Mouse (Mus musculus) cerebellum, postnatal 10 days (tissue): ENCODE results near the gene Psmc3ip.
A peak's percentile ranks its signal among the peaks of the same experiment; 100 is the strongest.

Experiments used
- DNase-seq, 2 experiments: peaks; one replicate each; pipeline ENCODE4 v3.0.0; 2021; ENCODE audit warnings: mixed read lengths in 2 of 2

The Psmc3ip gene

GRCm38 (mm10) chr11:101119131-101119760 is 24.0 kb upstream of the Psmc3ip start:
- DNase-seq: no peak

GRCm38 (mm10) chr11:101118105-101118504 is 22.9 kb upstream of the Psmc3ip start:
- no peak for DNase-seq

GRCm38 (mm10) chr11:101115564-101115963 is 20.3 kb upstream of the Psmc3ip start:
- DNase-seq: no peak

GRCm38 (mm10) chr11:101112186-101112585 is 16.9 kb upstream of the Psmc3ip start:
- no peak for DNase-seq

GRCm38 (mm10) chr11:101111178-101111577 is 15.9 kb upstream of the Psmc3ip start:
- DNase-seq: no peak

- no peak for DNase-seq
These were observed 15.5 kb upstream of the Psmc3ip start for GRCm38 (mm10) chr11:101110708-101111107.

GRCm38 (mm10) chr11:101109351-101109750 is 14.1 kb upstream of the Psmc3ip start:
- no peak for DNase-seq

GRCm38 (mm10) chr11:101103011-101103410 is 7.8 kb upstream of the Psmc3ip start:
- no peak for DNase-seq

GRCm38 (mm10) chr11:101098231-101098630 is 3.0 kb upstream of the Psmc3ip start:
- DNase-seq: no peak

- DNase-seq: no peak
These were observed 314 bp downstream of the Psmc3ip start for GRCm38 (mm10) chr11:101094930-101095313.

- DNase-seq: no peak
These were observed 5.3 kb downstream of the Psmc3ip start for GRCm38 (mm10) chr11:101089931-101090330.

- DNase-seq: peak; percentile 54 to 66
These were observed 7.6 kb downstream of the Psmc3ip start for GRCm38 (mm10) chr11:101087682-101088055.

GRCm38 (mm10) chr11:101086756-101087681 is 8.2 kb downstream of the Psmc3ip start, which contains the start of gene Mlx:
Mlx (plus strand) TSS chr11:101087277.
- DNase-seq: peak; percentile 96 to 97

GRCm38 (mm10) chr11:101086323-101086674 is 8.9 kb downstream of the Psmc3ip start:
- peak; percentile 75 to 77 for DNase-seq

GRCm38 (mm10) chr11:101085617-101086322 is 9.5 kb downstream of the Psmc3ip start:
- DNase-seq: no peak

GRCm38 (mm10) chr11:101084811-101085210 is 10.4 kb downstream of the Psmc3ip start:
- DNase-seq: no peak

GRCm38 (mm10) chr11:101084246-101084645 is 11.0 kb downstream of the Psmc3ip start:
- DNase-seq: peak in 1 of 2 experiments; percentile 9

GRCm38 (mm10) chr11:101083083-101083697 is 12.0 kb downstream of the Psmc3ip start:
- DNase-seq: peak in 1 of 2 experiments; percentile 58

- peak; percentile 95 for DNase-seq
These were observed 12.8 kb downstream of the Psmc3ip start, which contains the start of gene Coasy for GRCm38 (mm10) chr11:101082208-101083082. Coasy (plus strand) TSS chr11:101082565.

- no peak for DNase-seq
These were observed 13.6 kb downstream of the Psmc3ip start for GRCm38 (mm10) chr11:101081659-101082058.

GRCm38 (mm10) chr11:101080421-101080820 is 14.8 kb downstream of the Psmc3ip start:
- DNase-seq: no peak

GRCm38 (mm10) chr11:101079746-101080145 is 15.5 kb downstream of the Psmc3ip start:
- peak in 1 of 2 experiments; percentile 30 for DNase-seq
